7 mouse cellular contexts compared by ENCODE assay signal in the genomic region with DNA sequence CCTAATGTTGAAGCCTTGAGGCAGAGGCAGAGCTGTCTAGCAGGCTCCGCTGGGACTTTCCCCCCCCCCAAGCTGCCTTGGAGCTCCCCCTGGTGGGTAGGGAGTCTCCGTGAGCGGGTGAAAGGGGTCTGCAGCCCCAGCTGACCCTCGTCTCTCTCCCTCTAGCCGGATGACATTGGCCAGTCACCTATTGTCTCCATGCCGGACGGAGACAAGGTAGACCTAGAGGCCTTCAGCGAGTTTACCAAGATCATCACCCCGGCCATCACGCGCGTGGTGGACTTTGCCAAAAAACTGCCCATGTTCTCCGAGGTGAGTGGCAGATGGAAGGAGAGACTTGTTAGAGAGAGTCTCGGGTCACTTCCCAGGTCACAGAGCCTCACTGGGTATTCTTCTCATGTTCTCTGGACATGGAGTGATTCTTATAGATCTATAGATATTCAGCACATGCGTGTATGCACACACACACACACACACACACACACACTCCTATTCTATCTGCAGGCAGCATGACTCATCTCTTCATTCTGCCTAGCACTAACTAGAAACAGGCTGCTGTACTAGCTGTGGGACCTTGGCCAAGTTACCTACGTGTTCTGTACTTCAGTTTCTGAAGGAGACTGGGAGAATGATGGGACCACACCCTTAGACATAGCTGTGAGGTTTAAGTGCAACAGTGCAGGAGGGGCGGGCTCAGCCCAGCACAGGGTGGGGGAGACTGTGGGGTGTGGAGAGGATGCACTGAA. TPM values are rescaled to one million over a fixed set of nuclear protein-coding genes. Genes with fewer than 3 reads are reported as not detected.
DNase-seq lines count a peak whose midpoint lies in the region; ATAC-seq and TF ChIP-seq lines count a peak whose summit lies in the region.

No protein-coding gene starts in this region.

- ATAC-seq in hindbrain, embryonic 12.5 days (ENCODE audit: low FRiP score) = no peak
- no peak for ATAC-seq in hindbrain, embryonic 14.5 days (ENCODE audit: low FRiP score)
- no peak; the same call in 1 of the 2 replicates for ATAC-seq in kidney, postnatal 0 days (replicated peaks; ENCODE audit: low FRiP score, low read depth)

- H3K27me3 ChIP-seq in hindbrain, embryonic 12.5 days = no peaks in the 10 kb centered on the region
- no peaks in the 10 kb centered on the region for H3K27me3 ChIP-seq in hindbrain, embryonic 14.5 days (ENCODE audit: control insufficient read depth, insufficient read depth, low read length)
- no peaks in the 10 kb centered on the region for H3K27me3 ChIP-seq in ES-Bruce4 (ENCODE audit: control insufficient read depth, insufficient read depth, low read length, poor library complexity, severe bottlenecking)
- no peaks in the 10 kb centered on the region for H3K27me3 ChIP-seq in kidney, postnatal 0 days (ENCODE audit: insufficient read depth, low read length)

- TF ChIP-seq EP300 in ES-Bruce4 (IDR thresholded peaks at IDR 0.05; ENCODE audit: insufficient read depth, low read depth, low read length) = no peak

- no peak overlapping the region for H3K4me3 ChIP-seq in hindbrain, embryonic 12.5 days
- no peak overlapping the region for H3K4me3 ChIP-seq in hindbrain, embryonic 14.5 days (replicated peaks; ENCODE audit: low read length)
- H3K4me3 ChIP-seq in ES-Bruce4 (ENCODE audit: low read depth, low read length) = peak overlapping the region; percentile 31
- H3K4me3 ChIP-seq in kidney, postnatal 0 days (replicated peaks; ENCODE audit: low read depth, low read length) = no peak overlapping the region

- H3K9me3 ChIP-seq in hindbrain, embryonic 12.5 days (replicated peaks) = no peaks in the 10 kb centered on the region
- H3K9me3 ChIP-seq in hindbrain, embryonic 14.5 days (ENCODE audit: control insufficient read depth, low read length) = no peaks in the 10 kb centered on the region
- no peaks in the 10 kb centered on the region for H3K9me3 ChIP-seq in ES-Bruce4 (replicated peaks; ENCODE audit: control insufficient read depth, insufficient read depth, low read length, poor library complexity, severe bottlenecking)
- H3K9me3 ChIP-seq in kidney, postnatal 0 days (replicated peaks; ENCODE audit: low read length) = no peaks in the 10 kb centered on the region

- peak; percentile 74 for TF ChIP-seq CTCF in ES-Bruce4 (IDR thresholded peaks at IDR 0.05; ENCODE audit: low read depth, low read length)
- TF ChIP-seq CTCF in kidney, postnatal 0 days (IDR thresholded peaks at IDR 0.05; ENCODE audit: low read depth) = peak; percentile 66

- no peak for DNase-seq in hindbrain, embryonic 14.5 days (ENCODE audit: low spot score)
- DNase-seq in adrenal gland, postnatal 14 days = peak; percentile 66
- no peak for DNase-seq in kidney, postnatal 0 days (ENCODE audit: low spot score)
- peak; percentile 53 for DNase-seq in retina, postnatal 1 day
- no peak for DNase-seq in embryo, embryonic 10 days (ENCODE audit: low spot score)

- peaks cover 68% of the 10 kb centered on the region for H3K36me3 ChIP-seq in hindbrain, embryonic 12.5 days
- H3K36me3 ChIP-seq in hindbrain, embryonic 14.5 days (replicated peaks; ENCODE audit: control insufficient read depth, insufficient read depth) = peaks cover 84% of the 10 kb centered on the region
- no peaks in the 10 kb centered on the region for H3K36me3 ChIP-seq in ES-Bruce4 (ENCODE audit: control insufficient read depth, insufficient read depth, low read length, poor library complexity, severe bottlenecking)
- peaks cover 31% of the 10 kb centered on the region for H3K36me3 ChIP-seq in kidney, postnatal 0 days (ENCODE audit: insufficient read depth, low read length)

- WGBS in hindbrain, embryonic 12.5 days = 64% methylated on average over 17 of the region's 17 CpGs
- 71% methylated on average over 17 of the region's 17 CpGs for WGBS in hindbrain, embryonic 14.5 days
- WGBS in kidney, postnatal 0 days = 57% methylated on average over 17 of the region's 17 CpGs

- no peak overlapping the region for H3K4me2 ChIP-seq in hindbrain, embryonic 12.5 days (replicated peaks)
- no peak overlapping the region for H3K4me2 ChIP-seq in hindbrain, embryonic 14.5 days (replicated peaks)
- no peak overlapping the region for H3K4me2 ChIP-seq in kidney, postnatal 0 days (ENCODE audit: low read length)

- peaks cover 33% of the 10 kb centered on the region for H3K4me1 ChIP-seq in hindbrain, embryonic 12.5 days
- H3K4me1 ChIP-seq in hindbrain, embryonic 14.5 days (replicated peaks; ENCODE audit: control insufficient read depth, insufficient read depth, low read length) = peaks cover 27% of the 10 kb centered on the region
- no peaks in the 10 kb centered on the region for H3K4me1 ChIP-seq in ES-Bruce4 (ENCODE audit: control insufficient read depth, insufficient read depth, low read length)
- peaks cover 19% of the 10 kb centered on the region; the same call in 1 of the 2 replicates for H3K4me1 ChIP-seq in kidney, postnatal 0 days (replicated peaks; ENCODE audit: insufficient read depth, low read length)

- 0 out of 2 replicates have a peak overlapping the region, but pooled peaks have one; percentile 23 for H3K27ac ChIP-seq in hindbrain, embryonic 12.5 days
- no peak overlapping the region for H3K27ac ChIP-seq in hindbrain, embryonic 14.5 days
- H3K27ac ChIP-seq in ES-Bruce4 (ENCODE audit: insufficient read depth, low read length) = 0 out of 2 replicates have a peak overlapping the region, but pooled peaks have one; percentile 9
- H3K27ac ChIP-seq in kidney, postnatal 0 days = no peak overlapping the region

- TF ChIP-seq POLR2A in ES-Bruce4 (IDR thresholded peaks at IDR 0.05; ENCODE audit: insufficient read depth, low read length) = no peak

- no peak overlapping the region for H3K9ac ChIP-seq in hindbrain, embryonic 12.5 days
- H3K9ac ChIP-seq in hindbrain, embryonic 14.5 days = no peak overlapping the region
- H3K9ac ChIP-seq in ES-Bruce4 (ENCODE audit: low read depth, poor library complexity, severe bottlenecking) = no peak overlapping the region
- H3K9ac ChIP-seq in kidney, postnatal 0 days (ENCODE audit: low read depth, low read length) = no peak overlapping the region

RNA-seq across cellular contexts. Expression of a gene that starts 12.2 kb away (rescaled TPM):
- polyA plus RNA-seq in hindbrain, embryonic 12.5 days (2016; fragmentation: Nextera tagmentation; extraction: Ambion mirVana) = 1.2 and 1.3 TPM in 2 replicates
- 3.4 and 4.1 TPM in 2 replicates for polyA plus RNA-seq in hindbrain, embryonic 14.5 days (2014; fragmentation: Nextera tagmentation; extraction: Ambion mirVana)
- 7.4 and 7.5 TPM in 2 replicates for polyA plus RNA-seq in ES-Bruce4 (2011; ENCODE audit: insufficient read depth, insufficient read length, low read depth, missing spikeins)
- total RNA-seq in adrenal gland, postnatal 14 days (2021) = 32.9 and 51.0 TPM in 2 replicates
- 3.1 and 3.5 TPM in 2 replicates for polyA plus RNA-seq in kidney, postnatal 0 days (2015; fragmentation: Nextera tagmentation; extraction: Ambion mirVana)

RNA-seq across cellular contexts. Expression of a gene that starts 22.5 kb away (rescaled TPM):
- polyA plus RNA-seq in hindbrain, embryonic 12.5 days (2016; fragmentation: Nextera tagmentation; extraction: Ambion mirVana) = 67.2 and 68.4 TPM in 2 replicates
- 165 and 181 TPM in 2 replicates for polyA plus RNA-seq in hindbrain, embryonic 14.5 days (2014; fragmentation: Nextera tagmentation; extraction: Ambion mirVana)
- polyA plus RNA-seq in ES-Bruce4 (2011; ENCODE audit: insufficient read depth, insufficient read length, low read depth, missing spikeins) = 20.7 and 24.6 TPM in 2 replicates
- 106 and 124 TPM in 2 replicates for total RNA-seq in adrenal gland, postnatal 14 days (2021)
- polyA plus RNA-seq in kidney, postnatal 0 days (2015; fragmentation: Nextera tagmentation; extraction: Ambion mirVana) = 26.1 TPM in 2 replicates

RNA-seq across cellular contexts. Expression of a gene that starts 32.4 kb away (rescaled TPM):
- 38.8 and 40.4 TPM in 2 replicates for polyA plus RNA-seq in hindbrain, embryonic 12.5 days (2016; fragmentation: Nextera tagmentation; extraction: Ambion mirVana)
- 23.6 and 24.1 TPM in 2 replicates for polyA plus RNA-seq in hindbrain, embryonic 14.5 days (2014; fragmentation: Nextera tagmentation; extraction: Ambion mirVana)
- polyA plus RNA-seq in ES-Bruce4 (2011; ENCODE audit: insufficient read depth, insufficient read length, low read depth, missing spikeins) = 68.7 and 69.1 TPM in 2 replicates
- 88.5 and 88.7 TPM in 2 replicates for total RNA-seq in adrenal gland, postnatal 14 days (2021)
- 17.8 and 19.3 TPM in 2 replicates for polyA plus RNA-seq in kidney, postnatal 0 days (2015; fragmentation: Nextera tagmentation; extraction: Ambion mirVana)

RNA-seq across cellular contexts. Expression of a gene that starts 33.7 kb away (rescaled TPM):
- polyA plus RNA-seq in hindbrain, embryonic 12.5 days (2016; fragmentation: Nextera tagmentation; extraction: Ambion mirVana) = 85.0 and 86.9 TPM in 2 replicates
- polyA plus RNA-seq in hindbrain, embryonic 14.5 days (2014; fragmentation: Nextera tagmentation; extraction: Ambion mirVana) = 58.4 and 62.7 TPM in 2 replicates
- 83.5 and 85.8 TPM in 2 replicates for polyA plus RNA-seq in ES-Bruce4 (2011; ENCODE audit: insufficient read depth, insufficient read length, low read depth, missing spikeins)
- 47.4 and 55.5 TPM in 2 replicates for total RNA-seq in adrenal gland, postnatal 14 days (2021)
- 38.3 and 41.2 TPM in 2 replicates for polyA plus RNA-seq in kidney, postnatal 0 days (2015; fragmentation: Nextera tagmentation; extraction: Ambion mirVana)

RNA-seq across cellular contexts. Expression of a gene that starts 41.8 kb away (rescaled TPM):
- polyA plus RNA-seq in hindbrain, embryonic 12.5 days (2016; fragmentation: Nextera tagmentation; extraction: Ambion mirVana) = 62.5 and 66.5 TPM in 2 replicates
- 49.3 and 57.4 TPM in 2 replicates for polyA plus RNA-seq in hindbrain, embryonic 14.5 days (2014; fragmentation: Nextera tagmentation; extraction: Ambion mirVana)
- 55.0 and 57.7 TPM in 2 replicates for polyA plus RNA-seq in ES-Bruce4 (2011; ENCODE audit: insufficient read depth, insufficient read length, low read depth, missing spikeins)
- 37.8 and 38.8 TPM in 2 replicates for total RNA-seq in adrenal gland, postnatal 14 days (2021)
- 24.6 and 25.7 TPM in 2 replicates for polyA plus RNA-seq in kidney, postnatal 0 days (2015; fragmentation: Nextera tagmentation; extraction: Ambion mirVana)

Comparison
In these comparisons a context has a peak if more than half of its experiments do, and no peak if none do; other contexts are left out.
1. H3K27ac ChIP-seq: peak in hindbrain, embryonic 12.5 days (single experiment) and ES-Bruce4 (single experiment); none in hindbrain, embryonic 14.5 days (single experiment) and kidney, postnatal 0 days (single experiment).
2. DNase-seq: peak in adrenal gland, postnatal 14 days (single experiment) and retina, postnatal 1 day (single experiment); none in hindbrain, embryonic 14.5 days (single experiment), kidney, postnatal 0 days (single experiment) and embryo, embryonic 10 days (single experiment).